Mouse (Mus musculus) cerebral cortex, adult 2 months (tissue): Measurements from ENCODE around the gene Caskin2.

Experiments
- WGBS: fragments of 180-500 bp; shearing (Covaris S2); methylation state at CpG from one replicate; pipeline ENCODE4 v1.1.7; 2018; 5-methylcytosine and 5-hydroxymethylcytosine counted together

Gene Caskin2

DNA sequence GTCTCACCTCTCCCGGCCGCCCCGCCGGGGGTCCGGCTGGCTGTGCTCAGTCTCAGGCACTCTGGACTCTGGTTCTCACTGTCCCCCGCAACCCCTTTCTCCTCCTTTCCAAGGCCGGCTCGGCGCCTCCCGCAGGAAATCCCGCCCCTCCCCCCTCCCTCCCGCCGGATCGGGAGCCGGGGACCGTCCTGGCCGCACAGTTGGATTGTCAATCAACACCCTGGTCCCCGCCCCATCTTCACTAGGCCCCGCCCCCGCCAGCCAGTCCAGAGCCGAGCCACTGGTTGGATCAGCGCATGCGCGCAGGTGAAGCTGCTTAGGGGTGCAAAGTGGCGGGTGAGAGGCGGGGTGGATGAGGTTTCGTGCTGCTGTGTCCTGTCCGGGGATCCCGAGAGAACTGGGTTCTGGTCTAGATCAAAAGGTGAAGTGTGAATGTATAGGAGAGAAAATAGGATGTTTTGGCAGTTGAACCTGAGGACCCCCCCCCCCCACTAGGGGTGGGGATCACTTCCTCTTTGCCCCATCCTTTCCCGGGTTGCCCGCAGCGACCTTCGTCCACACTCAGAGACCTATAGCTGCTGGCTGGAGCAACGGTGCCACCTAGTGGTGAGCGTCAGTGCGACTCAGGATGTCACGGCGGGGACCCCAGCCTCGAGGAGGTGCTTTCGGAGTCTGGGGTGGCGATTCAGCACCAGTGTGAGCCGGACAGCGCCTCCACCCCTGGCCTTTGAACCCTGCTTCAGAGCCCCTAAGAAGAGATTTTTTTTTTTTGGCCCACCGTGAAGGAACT, at the start of gene Caskin2:
Caskin2 (minus strand) TSS at position 133 of the 790 bp plus-strand sequence.
- WGBS: under 1% methylated on average over 42 of the region's 44 CpGs

DNA sequence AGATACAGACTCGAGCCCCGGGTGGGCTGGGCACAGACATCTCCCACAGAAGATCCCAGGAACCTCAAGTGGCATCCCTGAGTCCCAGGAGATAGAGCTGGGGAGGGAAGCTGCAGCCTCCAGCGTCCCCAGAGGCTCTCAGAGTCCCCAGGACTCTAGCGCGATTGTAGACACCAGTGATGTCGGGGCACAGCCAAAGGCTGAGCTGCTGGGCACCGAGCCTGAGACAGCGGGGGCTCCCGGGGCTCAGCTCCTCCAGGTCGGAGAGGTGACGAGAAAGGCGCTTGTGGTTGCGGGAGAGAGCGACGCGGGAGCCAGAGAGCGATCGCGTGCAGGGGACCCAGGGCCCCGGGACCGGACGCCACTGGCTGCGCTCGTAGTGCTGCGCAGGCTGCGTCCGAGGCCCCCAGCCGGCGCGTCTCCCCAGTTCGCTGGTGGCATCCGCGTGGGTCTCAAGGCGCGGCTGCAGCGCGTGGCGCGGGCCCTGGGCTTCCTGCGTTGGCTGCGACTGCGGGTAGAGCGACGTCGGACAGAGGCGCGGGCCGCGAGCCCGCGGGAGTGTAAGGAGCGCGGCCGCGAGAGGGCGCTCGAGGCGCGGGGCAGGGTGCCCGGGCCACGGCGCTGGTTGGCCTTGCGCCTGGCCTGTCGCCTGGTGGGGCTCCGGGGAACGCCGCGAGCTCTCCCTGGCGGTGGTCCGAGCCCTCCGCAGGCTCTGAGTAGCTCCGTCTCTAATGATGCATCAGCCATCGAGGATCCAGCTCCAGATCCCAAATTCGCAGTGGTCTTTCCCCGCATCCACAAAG, 45.9 kb upstream of the Caskin2 start:
- 3% methylated on average over 60 of the region's 75 CpGs for WGBS

DNA sequence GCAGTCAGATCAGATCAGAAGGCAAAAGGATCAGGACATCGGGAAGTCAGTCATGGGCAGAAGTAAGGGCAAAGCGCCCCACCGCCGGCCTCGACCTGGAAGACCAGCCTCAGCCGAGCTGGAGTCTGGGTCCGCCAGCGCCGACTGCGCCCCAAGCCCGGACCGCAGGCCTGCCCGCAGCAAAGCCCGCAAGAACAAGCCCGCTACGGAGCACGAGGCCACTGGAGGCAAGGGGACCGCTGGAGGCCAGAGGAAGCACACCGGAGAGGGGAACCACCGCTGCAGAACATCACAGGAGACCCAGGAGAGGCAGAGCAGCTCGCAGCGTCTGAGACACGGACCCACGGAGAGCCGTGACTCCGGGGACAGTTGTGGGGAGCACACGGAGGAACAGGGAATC, 44.9 kb upstream of the Caskin2 start, which contains the start of gene Myo15b:
Myo15b (plus strand) TSS at position 53 of the 400 bp plus-strand sequence.
- WGBS: 23% methylated on average over 27 of the region's 27 CpGs

- WGBS: 67% methylated on average over 13 of the region's 13 CpGs
These were observed 44.5 kb upstream of the Caskin2 start for GRCm38 (mm10) chr11:115857936-115858335.

GRCm38 (mm10) chr11:115857146-115857545, 43.7 kb upstream of the Caskin2 start:
- 91% methylated on average over 4 of the region's 4 CpGs for WGBS

DNA sequence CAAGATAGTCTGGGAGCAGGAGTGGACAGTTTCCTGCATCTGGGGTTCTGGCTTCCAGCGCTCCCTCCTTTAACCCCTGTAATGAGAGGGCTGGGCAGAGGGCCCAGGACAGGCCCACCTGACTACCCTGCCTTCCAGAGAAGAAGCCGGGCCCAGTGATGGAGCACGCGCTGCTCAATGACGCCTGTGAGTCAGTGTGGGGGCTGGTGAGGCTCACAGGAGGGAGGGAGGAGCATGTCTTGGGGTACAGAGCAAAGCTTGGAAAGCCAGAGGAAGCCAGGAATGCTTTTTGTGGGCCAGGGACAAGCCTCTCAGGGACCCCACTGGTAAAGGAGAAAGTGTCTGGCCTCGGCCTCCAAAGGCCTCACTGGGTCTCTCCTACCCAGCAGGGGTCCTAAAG, 41.2 kb upstream of the Caskin2 start:
- WGBS: 69% methylated on average over 6 of the region's 6 CpGs

- WGBS: 95% methylated on average over 2 of the region's 2 CpGs
These were observed 32.4 kb upstream of the Caskin2 start for GRCm38 (mm10) chr11:115845819-115846218.

DNA sequence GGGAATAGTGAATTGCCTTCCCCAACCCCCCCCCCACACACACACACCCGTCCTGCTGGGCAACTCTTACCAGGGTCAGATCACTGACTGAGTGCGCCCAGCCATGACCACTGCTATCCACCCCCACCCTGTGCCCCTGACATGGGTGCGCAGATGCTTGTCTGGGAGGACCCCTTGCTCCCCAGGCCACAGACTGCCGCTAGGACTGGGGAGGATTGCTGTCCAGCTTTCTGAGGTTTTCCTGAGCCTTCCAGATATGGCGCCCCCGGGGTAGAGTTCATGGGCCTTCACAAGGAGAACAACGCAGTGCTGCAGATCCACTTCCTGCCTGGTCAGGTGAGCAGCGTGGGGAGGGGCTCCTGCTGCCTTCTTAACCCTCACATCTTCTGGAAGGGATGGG, 30.8 kb upstream of the Caskin2 start:
- WGBS: 84% methylated on average over 8 of the region's 8 CpGs

- 93% methylated on average over 5 of the region's 5 CpGs for WGBS
These were observed 30.4 kb upstream of the Caskin2 start for GRCm38 (mm10) chr11:115843891-115844239.

- 94% methylated on average over 11 of the region's 14 CpGs for WGBS
These were observed 29.9 kb upstream of the Caskin2 start for GRCm38 (mm10) chr11:115843141-115843890.

DNA sequence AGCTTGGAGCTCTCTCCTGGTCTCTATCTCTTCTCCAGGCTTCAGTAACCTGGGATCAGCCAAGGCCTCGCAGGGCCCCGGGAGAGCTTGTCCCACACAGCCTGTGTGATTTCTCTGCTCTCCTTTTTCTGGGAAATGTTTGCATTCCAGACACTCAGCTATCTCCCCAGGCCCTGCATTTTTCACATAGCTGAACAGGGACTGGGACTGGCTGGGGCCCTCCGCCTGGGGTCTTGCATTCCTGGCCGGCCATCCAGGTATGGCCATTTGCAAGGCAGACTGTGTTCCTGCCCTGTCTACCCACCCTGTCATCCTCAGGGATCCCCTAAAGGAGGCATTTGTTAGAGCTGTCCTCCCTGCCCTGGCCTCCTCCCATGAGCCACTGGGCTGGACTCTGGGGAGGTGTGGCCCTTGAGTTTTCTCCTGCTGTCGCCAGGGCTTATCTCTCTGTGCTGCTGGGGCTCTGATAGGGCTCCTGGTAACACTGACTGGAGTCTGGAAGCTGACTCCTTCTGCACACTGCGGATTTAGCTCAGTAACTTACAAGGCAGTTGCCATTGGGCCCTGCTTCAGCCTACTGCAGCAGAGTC, 28.6 kb upstream of the Caskin2 start:
- 73% methylated on average over 6 of the region's 6 CpGs for WGBS

DNA sequence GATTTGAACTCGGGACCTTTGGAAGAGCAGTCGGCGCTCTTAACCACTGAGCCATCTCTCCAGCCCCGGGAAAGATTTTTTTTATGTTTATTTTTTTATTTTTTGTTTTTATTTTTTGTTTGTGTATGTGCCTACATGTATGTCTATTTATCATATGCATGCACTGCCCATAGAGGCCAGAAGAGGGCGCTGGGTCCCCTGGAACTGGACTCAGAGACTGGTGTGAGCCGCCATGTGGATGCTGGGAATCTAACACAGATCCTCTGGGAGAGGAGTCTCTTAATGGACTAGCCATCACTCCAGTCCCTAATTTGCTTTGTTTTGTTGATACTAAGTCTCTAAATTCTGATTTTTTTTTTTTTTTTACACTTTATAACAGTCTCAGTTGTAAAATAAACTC, 27.6 kb upstream of the Caskin2 start:
- WGBS: 87% methylated on average over 6 of the region's 6 CpGs

DNA sequence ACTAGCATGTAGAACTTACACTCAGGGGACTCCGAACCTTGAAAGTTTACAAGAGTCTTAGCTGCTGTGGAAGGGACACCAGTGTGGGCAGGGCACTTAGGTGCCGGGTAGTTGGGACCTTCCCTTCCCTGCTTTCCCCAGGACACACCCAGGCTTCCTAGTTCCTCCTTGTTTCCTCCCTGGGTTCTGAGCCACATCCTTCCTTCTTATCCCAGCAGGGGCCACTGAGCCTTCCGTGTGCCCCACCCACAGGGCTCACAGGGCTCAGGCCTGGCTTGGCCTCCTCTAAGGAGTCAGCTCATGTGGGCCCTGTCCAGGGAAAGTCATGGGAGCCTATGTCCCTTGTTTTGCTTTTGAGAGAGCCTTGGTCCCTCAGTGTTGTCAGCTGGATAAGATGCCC, 26.3 kb upstream of the Caskin2 start:
- 72% methylated on average over 3 of the region's 3 CpGs for WGBS

GRCm38 (mm10) chr11:115838895-115839311, 25.5 kb upstream of the Caskin2 start:
- WGBS: 77% methylated on average over 4 of the region's 4 CpGs

DNA sequence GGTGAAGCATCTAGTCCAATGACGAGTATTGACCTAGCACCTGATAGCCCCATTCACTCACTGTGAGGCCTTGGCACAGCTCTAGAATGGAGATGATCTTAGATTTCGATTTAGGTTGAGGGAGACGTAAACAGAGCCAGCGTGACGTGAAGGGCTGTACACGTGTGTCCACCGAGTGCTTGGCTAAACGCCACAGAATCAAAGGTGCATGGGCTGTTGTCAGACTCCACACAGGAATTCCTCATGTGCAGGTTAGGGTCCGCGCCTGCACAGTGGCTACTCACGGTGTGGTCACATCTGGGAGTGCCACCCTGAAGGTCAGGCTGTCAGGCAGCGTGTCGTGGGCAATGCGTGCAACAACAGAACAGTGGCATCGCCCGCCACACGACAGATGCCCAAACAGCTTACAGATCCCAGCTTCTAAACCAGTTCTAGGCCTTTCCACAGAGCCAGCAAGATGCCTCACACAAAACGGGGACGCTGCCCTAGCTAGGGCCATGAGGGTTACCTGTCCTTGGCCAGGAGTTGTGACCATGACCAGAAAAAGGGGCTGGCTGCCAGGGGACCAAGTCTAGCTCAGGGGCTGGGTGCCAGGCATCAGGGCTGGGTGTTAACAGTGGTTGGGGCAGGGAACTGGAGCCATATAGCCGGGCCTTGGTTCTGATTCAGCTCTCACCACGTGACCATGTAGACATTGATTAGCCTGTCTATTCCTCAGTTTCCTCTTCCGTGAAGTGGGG, 24.3 kb upstream of the Caskin2 start:
- WGBS: 95% methylated on average over 22 of the region's 22 CpGs

GRCm38 (mm10) chr11:115836656-115837395, 23.4 kb upstream of the Caskin2 start:
- WGBS: 76% methylated on average over 11 of the region's 11 CpGs

- 82% methylated on average over 6 of the region's 6 CpGs for WGBS
These were observed 20.6 kb upstream of the Caskin2 start for GRCm38 (mm10) chr11:115834033-115834432.

GRCm38 (mm10) chr11:115833021-115833513, 19.6 kb upstream of the Caskin2 start:
- 65% methylated on average over 8 of the region's 8 CpGs for WGBS

GRCm38 (mm10) chr11:115832523-115832922, 19.1 kb upstream of the Caskin2 start:
- 57% methylated on average over 8 of the region's 8 CpGs for WGBS

GRCm38 (mm10) chr11:115832064-115832463, 18.6 kb upstream of the Caskin2 start:
- WGBS: 86% methylated on average over 6 of the region's 6 CpGs
